Mouse (Mus musculus): ENCODE results near the gene Slc32a1.

Slc32a1 gene

GRCm38 (mm10) chr2:158665098-158665497 lies 54.5 kb downstream of the Slc32a1 start, which contains the start of gene Ppp1r16b:
TSS of gene Ppp1r16b (plus strand) at chr2:158665398.
- DNase-seq (ENCODE audit: low read depth, low spot score): no peak

All from ES-CJ7 (cell line).